Mouse (Mus musculus) neural tube, embryonic 15.5 days (tissue): ENCODE results near the gene Zbtb9. TPM values are rescaled to one million over a fixed set of nuclear protein-coding genes. Genes with fewer than 3 reads are reported as not detected.
"Not testable (repeated sequence)": the region's sequence is repeated elsewhere in the genome, so short reads cannot be mapped to it uniquely, and the experiment has no call there.

Experiments used
- ATAC-seq: fragments of 200-750 bp; cut with Nextera tagmentation; 2 replicates; pipeline ENCODE4 v1.8.0; 2017; ENCODE audit warnings: mild to moderate bottlenecking, moderate TSS enrichment, moderate library complexity; ENCODE audit not compliant: low FRiP score
- H3K27ac ChIP-seq: fragments of 300-500 bp; sonication (generic); replicated peaks from 2 replicates; pipeline ENCODE4 v1.5.1; 2015; ENCODE audit warnings: mild to moderate bottlenecking, inconsistent platforms
- H3K27me3 ChIP-seq: fragments of 300-500 bp; sonication (generic); replicated peaks from 2 replicates; pipeline ENCODE4 v1.6.1; 2015; ENCODE audit warnings: inconsistent platforms
- H3K36me3 ChIP-seq: fragments of 300-500 bp; sonication (generic); 2 replicates; pipeline ENCODE4 v1.6.1; 2015; ENCODE audit warnings: inconsistent platforms
- H3K4me1 ChIP-seq: fragments of 300-500 bp; sonication (generic); 2 replicates; pipeline ENCODE4 v1.6.1; 2015; ENCODE audit warnings: inconsistent platforms
- H3K4me2 ChIP-seq: fragments of 300-500 bp; sonication (generic); 2 replicates; pipeline ENCODE4 v1.6.1; 2015; ENCODE audit warnings: inconsistent platforms, mild to moderate bottlenecking, moderate library complexity
- H3K4me3 ChIP-seq: fragments of 300-500 bp; sonication (generic); replicated peaks from 2 replicates; pipeline ENCODE4 v1.5.1; 2015; ENCODE audit warnings: mild to moderate bottlenecking, inconsistent platforms
- H3K9ac ChIP-seq: fragments of 300-500 bp; sonication (generic); replicated peaks from 2 replicates; pipeline ENCODE4 v1.6.1; 2015; ENCODE audit warnings: mild to moderate bottlenecking, inconsistent platforms
- H3K9me3 ChIP-seq: fragments of 300-500 bp; sonication (generic); replicated peaks from 2 replicates; pipeline ENCODE4 v1.6.1; 2016; ENCODE audit warnings: inconsistent platforms
- WGBS: fragments of 180-500 bp; shearing (Covaris S2); methylation state at CpG from one replicate; pipeline ENCODE4 v1.1.7; 2015; ENCODE audit warnings: mixed read lengths; 5-methylcytosine and 5-hydroxymethylcytosine counted together
- polyA plus RNA-seq: library from polyadenylated mRNA; unstranded; fragments of >200 nt; fragmentation: Nextera tagmentation; extraction: Ambion mirVana; gene quantifications from 2 replicates; pipeline ENCODE4 v1.2.1, GENCODE M21; 2015

Zbtb9 gene
- polyA plus RNA-seq = 15.9 and 16.0 TPM in 2 replicates

DNA sequence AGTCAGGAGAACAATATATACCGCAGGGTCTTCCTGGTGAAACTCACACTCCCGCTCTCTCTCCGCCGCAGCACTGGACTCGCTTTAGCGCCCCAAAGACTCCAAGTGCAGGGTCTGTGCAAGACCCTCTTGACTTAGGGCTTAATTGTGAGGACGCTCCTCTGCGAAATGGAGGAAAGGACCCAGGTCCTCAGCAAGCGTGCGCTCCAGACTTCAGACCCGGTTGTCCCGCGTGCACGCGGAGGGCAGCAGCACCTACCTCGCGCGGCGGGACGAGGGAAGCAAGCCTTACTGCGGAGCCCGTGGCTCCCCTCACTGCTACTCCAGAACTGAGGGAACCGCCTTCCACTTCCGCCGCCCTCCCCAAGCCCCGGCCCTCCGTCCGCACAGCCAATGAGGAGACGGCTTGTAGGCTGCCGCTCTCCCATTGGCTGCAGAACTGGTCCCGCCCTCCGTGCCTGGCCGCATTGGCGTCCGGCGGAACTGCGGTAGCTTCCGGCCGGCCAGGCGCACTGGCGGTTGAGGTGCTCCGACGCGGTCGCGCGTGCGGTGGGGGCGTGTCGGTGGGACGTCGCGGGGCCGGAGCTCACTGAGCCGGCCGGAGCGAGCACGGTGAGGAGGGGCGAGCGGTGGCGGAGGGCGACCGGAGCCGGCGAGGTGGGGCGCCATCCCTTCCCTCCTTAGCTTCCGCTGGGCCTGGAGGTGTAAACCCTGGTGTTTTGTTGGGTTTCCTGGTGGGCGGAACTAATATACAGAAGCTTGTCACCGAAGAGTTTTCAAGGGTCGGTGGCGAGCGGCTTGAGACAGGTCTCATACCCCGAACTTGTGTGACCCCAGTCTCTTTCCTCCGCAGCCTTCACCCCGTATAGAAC, at the start of gene Zbtb9:
TSS of gene Zbtb9 (plus strand) at position 465 of the 872 bp plus-strand sequence.
- WGBS = under 1% methylated on average over 74 of the region's 75 CpGs
- peak within 1 kb of the TSS; percentile 86 for H3K27ac ChIP-seq
- H3K9me3 ChIP-seq = no peaks in the 10 kb centered on the region
- ATAC-seq = peak; percentile 98
- peaks cover 45% of the 10 kb centered on the region for H3K36me3 ChIP-seq
- H3K27me3 ChIP-seq = no peaks in the 10 kb centered on the region
- H3K4me3 ChIP-seq = peak within 1 kb of the TSS; percentile 93
- peak within 1 kb of the TSS; percentile 94 for H3K4me2 ChIP-seq
- peaks cover 56% of the 10 kb centered on the region for H3K4me1 ChIP-seq
- peak within 1 kb of the TSS; percentile 78 for H3K9ac ChIP-seq

DNA sequence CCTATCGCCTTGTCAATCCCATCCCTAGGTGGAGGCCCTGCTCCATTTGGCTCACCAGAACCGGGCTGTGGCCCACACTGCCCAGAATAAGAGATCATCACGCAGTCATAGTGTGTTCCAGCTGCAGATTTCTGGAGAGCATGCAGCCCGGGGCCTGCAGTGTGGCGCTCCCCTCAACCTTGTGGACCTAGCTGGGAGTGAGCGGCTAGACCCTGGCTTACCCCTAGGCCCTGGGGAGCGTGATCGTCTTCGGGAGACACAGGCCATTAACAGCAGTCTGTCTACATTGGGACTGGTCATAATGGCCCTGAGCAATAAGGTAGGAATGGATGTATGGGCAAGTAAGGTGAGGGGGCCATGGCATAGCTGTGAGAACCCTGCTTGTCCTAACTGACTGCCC, 47.6 kb upstream of the Zbtb9 start:
- H3K36me3 ChIP-seq, H3K27ac ChIP-seq, H3K9ac ChIP-seq, H3K4me2 ChIP-seq, H3K9me3 ChIP-seq, H3K4me3 ChIP-seq, H3K4me1 ChIP-seq, ATAC-seq, H3K27me3 ChIP-seq: not testable (repeated sequence)
- WGBS = 97% methylated on average over 9 of the region's 9 CpGs

DNA sequence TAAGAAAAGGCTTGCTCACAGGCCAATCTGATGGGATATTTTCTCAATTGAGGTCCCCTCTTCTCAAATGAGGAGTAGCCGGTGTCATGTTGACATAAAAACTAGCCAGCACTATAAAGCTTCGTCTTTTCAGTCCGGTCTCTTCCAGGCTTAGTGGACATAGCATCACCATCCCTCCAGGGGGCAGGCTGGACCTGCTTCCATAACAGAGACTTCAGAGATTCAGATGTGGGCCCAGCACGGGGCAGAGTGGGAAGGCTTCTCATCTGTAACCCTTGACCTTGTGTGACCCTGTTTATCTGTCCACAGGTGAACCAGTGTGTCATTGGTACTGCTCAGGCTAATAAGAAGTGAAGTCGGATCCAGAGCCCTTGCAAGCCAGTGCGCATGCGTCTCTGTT, 41.2 kb upstream of the Zbtb9 start:
- 66% methylated on average over 7 of the region's 7 CpGs for WGBS
- ATAC-seq, H3K27me3 ChIP-seq, H3K9me3 ChIP-seq, H3K4me2 ChIP-seq, H3K9ac ChIP-seq, H3K4me3 ChIP-seq: not testable (repeated sequence)
- Histone ChIP-seq H3K4me1 (peaks cover 29% of the 10 kb centered on the region), H3K36me3 (peaks cover 21% of the 10 kb centered on the region), H3K27ac (peak overlapping the region; percentile 92; the same call in 1 of the 2 replicates)

DNA sequence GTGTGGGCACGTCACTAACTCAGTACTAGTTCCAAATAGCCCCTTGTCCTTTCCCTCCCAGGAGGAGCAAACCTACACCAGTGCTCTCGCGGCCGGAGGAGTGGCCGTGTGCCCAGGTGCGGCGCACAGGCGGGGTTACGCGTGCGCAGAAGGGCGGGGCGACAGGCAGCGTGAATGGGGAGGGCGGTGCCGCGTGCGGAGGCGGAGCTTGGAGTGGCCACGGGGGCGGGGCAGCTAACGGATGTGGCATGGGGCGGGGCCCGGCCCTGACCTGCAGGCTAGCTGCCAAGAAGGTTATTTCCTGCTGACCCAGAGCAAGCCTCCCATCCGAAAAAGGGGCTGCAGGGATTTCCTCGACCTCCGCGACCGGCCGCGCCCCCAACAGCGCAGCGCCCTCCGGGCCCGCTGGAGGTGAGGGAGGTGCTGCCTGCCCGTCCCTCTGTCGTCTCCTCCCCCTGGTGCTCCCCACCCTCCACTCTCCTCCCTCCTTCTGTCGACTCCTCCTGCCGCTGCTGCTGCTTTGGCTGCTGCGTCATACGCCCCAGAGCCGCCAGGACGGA, 40.0 kb upstream of the Zbtb9 start, which contains the start of gene Phf1:
TSS of gene Phf1 (plus strand) at position 214 of the 560 bp plus-strand sequence.
- H3K4me2 ChIP-seq = peak within 1 kb of the TSS; percentile 69
- H3K9ac ChIP-seq = peak within 1 kb of the TSS; percentile 84
- peaks cover 25% of the 10 kb centered on the region for H3K36me3 ChIP-seq
- WGBS = under 1% methylated on average over 42 of the region's 43 CpGs
- peak; percentile 87 for ATAC-seq
- peak within 1 kb of the TSS; percentile 60 for H3K4me3 ChIP-seq
- no peaks in the 10 kb centered on the region for H3K27me3 ChIP-seq
- H3K9me3 ChIP-seq = no peaks in the 10 kb centered on the region
- peaks cover 37% of the 10 kb centered on the region for H3K4me1 ChIP-seq
- H3K27ac ChIP-seq = peak within 1 kb of the TSS; percentile 92

DNA sequence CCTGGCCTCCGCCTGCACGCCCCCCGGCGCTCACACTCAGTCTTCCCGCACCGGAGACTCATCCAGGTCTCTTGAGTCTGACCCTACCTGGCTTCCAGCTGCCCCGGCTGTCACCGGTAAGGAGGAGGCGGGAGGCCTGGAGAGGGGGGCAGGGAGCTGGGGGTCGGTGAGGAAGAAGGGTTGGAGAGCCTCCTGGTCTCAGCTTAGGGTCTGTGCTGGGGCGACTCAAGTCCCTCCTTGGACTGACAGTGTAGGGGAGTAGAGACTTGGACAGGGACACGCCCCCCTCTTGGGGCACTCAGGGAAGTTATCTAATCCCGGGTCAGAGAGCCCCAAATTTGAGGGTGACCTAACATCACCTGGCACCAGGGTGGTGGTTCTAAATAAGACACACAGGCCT, 39.5 kb upstream of the Zbtb9 start:
- Histone ChIP-seq H3K27me3 (no peaks in the 10 kb centered on the region), H3K9ac (peak overlapping the region; percentile 84), H3K36me3 (peaks cover 25% of the 10 kb centered on the region), H3K4me1 (peaks cover 42% of the 10 kb centered on the region), H3K4me2 (peak overlapping the region; percentile 69), H3K9me3 (no peaks in the 10 kb centered on the region), H3K4me3 (peak overlapping the region; percentile 60), H3K27ac (peak overlapping the region; percentile 92)
- 10% methylated on average over 13 of the region's 13 CpGs for WGBS
- peak; percentile 34 for ATAC-seq

DNA sequence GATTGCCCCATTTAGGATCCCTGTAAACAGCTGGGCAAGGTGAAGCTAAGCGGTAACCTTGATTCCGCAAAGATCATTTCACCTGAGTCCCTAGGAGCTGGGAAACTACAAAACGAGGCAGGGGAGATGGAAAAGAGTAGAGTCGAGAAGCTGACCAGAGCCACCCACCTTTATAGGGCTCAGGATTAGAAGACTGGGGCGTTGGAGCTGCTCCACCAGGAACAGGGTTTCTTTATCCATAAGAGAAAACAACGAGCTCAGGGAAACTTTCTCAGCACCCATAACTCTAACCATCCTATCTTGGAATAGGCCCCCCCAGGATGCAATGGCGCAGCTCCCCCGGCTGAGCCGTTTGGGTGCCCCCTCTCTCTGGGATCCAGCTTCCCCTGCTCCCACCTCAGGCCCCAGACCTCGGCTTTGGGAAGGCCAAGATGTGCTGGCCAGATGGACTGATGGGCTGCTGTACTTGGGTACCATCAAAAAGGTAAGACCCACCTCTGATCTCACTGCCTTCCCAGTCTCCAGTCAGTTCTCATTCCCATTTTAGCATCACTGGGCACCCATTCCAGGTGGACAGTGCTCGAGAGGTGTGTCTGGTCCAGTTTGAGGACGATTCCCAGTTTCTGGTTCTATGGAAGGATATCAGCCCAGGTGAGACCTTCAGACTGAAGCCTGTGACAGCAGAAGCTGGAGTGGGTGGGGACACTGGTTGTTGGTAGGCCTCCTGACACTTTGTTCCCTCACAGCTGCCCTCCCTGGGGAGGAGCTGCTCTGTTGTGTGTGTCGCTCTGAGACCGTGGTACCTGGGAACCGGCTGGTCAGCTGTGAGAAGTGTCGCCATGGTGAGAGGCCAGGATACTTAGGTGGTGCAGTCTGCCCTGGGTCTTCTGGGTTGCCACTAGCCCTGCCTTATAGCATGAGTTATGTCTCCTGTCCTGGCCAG, 38.8 kb upstream of the Zbtb9 start:
- peak overlapping the region; percentile 60 for H3K4me3 ChIP-seq
- H3K9me3 ChIP-seq = no peaks in the 10 kb centered on the region
- H3K4me1 ChIP-seq = peaks cover 49% of the 10 kb centered on the region
- H3K27ac ChIP-seq = no peak overlapping the region
- peak overlapping the region; percentile 69 for H3K4me2 ChIP-seq
- 82% methylated on average over 16 of the region's 16 CpGs for WGBS
- H3K9ac ChIP-seq = peak overlapping the region; percentile 84
- H3K36me3 ChIP-seq = peaks cover 23% of the 10 kb centered on the region
- no peak for ATAC-seq
- no peaks in the 10 kb centered on the region for H3K27me3 ChIP-seq

DNA sequence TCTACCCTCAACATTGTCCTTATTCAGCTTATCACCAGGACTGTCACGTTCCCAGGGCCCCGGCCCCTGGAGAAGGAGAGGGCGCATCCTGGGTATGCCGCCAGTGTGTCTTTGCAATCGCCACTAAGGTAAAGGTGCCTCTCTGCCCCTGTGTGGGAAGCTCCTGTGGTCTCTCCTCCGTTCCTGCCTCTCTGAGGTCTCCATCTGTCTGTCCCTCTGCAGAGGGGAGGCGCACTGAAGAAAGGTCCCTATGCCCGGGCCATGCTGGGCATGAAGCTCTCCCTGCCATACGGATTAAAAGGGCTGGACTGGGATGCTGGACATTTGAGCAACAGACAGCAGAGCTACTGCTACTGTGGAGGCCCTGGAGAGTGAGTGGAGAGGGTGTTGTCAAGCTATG, 37.9 kb upstream of the Zbtb9 start:
- Histone ChIP-seq H3K9me3 (no peaks in the 10 kb centered on the region), H3K4me1 (peaks cover 52% of the 10 kb centered on the region), H3K27ac (no peak overlapping the region), H3K9ac (0 out of 2 replicates have a peak overlapping the region, but pooled peaks have one; percentile 84), H3K4me2 (no peak overlapping the region), H3K4me3 (no peak overlapping the region), H3K27me3 (no peaks in the 10 kb centered on the region), H3K36me3 (peaks cover 22% of the 10 kb centered on the region)
- WGBS = 88% methylated on average over 9 of the region's 9 CpGs
- ATAC-seq = no peak

DNA sequence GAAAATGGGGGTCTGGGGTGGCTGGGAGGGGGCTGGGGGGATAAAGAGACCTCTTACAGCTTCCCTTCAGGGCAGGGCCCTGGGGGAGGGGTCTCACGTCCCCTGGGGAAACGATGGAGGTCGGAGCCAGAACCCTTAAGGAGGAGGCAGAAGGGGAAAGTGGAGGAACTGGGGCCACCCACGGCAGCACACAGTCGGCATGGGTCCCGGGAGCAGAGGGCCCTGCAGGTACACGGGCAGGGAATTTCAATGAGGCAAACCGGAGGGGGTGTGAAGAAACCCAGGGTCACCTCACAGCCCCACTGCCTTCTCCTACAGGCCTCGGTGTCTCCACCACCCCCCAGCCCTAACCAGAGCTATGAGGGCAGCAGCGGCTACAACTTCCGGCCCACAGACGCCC, 36.5 kb upstream of the Zbtb9 start:
- Histone ChIP-seq H3K27ac (no peak overlapping the region), H3K9ac (no peak overlapping the region), H3K27me3 (no peaks in the 10 kb centered on the region), H3K9me3 (no peaks in the 10 kb centered on the region), H3K4me3 (no peak overlapping the region), H3K36me3 (peaks cover 22% of the 10 kb centered on the region), H3K4me2 (no peak overlapping the region), H3K4me1 (peaks cover 62% of the 10 kb centered on the region)
- 91% methylated on average over 12 of the region's 12 CpGs for WGBS
- ATAC-seq = no peak

DNA sequence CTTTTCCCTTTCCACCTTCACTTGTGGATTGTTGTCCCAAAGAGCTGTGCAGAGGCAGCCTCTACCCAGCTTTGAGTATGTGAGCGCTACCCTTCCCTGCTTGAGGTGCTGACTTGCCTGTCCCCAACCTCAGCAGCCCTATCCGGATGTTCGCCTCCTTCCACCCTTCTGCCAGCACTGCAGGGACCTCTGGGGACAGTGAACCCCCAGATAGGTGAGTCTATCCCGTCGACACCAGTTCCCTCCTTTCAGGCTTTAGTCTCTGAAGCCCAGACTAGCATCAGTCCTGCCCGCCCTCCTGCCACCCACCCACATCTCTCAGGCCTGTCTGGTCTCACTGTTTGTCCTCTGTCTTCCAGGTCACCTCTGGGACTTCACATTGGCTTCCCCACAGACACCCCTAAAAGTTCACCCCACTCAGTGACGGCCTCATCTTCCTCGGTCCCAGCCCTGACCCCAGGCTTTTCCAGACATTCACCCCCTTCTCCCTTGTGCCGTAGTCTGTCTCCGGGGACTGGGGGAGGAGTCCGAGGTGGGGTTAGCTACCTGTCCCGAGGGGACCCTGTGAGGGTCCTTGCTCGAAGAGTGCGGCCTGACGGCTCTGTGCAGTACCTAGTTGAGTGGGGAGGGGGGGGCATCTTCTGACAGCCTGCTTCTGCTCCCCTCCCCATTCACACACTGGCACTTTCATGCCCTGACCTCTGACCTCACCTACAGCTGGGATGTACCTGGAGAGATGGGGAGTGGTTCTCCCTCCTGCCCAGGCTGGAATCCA, 35.9 kb upstream of the Zbtb9 start:
- no peak overlapping the region for H3K9ac ChIP-seq
- no peak for ATAC-seq
- H3K4me3 ChIP-seq = no peak overlapping the region
- H3K4me2 ChIP-seq = no peak overlapping the region
- peaks cover 22% of the 10 kb centered on the region for H3K36me3 ChIP-seq
- H3K27ac ChIP-seq = no peak overlapping the region
- 88% methylated on average over 15 of the region's 15 CpGs for WGBS
- H3K9me3 ChIP-seq = no peaks in the 10 kb centered on the region
- H3K4me1 ChIP-seq = peaks cover 65% of the 10 kb centered on the region
- no peaks in the 10 kb centered on the region for H3K27me3 ChIP-seq

DNA sequence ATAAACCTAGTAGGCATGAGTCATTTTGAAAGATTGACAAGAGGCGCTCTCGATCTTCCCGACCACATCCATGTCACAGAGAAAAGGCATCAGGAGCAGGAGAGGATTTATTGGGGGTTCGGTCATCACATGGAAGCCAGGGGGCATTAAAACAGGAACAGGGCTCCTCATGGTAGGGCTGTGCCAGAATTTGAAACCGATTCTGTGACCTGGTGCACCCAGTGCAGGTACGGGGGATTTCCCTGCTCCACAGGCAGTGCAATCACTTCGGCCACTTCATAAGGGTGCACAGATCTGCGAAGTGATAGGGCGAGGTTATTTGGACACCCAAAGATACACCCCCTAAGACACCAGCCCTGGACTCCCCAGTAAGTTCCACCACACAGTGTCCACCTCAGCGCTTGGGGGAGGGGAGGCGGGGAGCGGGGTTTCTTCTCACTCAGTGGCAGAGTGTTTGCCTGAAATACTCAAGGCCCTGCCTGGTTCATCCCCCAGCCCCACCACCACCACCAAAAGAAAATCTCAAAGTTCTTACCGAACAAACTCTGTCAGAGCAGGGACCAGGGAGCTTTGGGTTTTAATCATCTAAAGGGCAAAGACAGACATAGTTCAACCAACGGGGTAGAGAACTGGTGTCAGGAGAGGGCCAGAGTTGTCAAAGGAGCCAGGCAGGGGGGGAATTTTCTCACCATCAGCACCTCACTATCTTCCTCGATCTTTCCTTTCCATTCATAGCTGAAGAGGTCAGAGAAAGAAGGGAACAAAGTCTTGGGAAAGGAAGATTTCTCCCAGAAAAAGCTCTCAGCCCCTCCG, 34.9 kb upstream of the Zbtb9 start:
- Histone ChIP-seq H3K9me3 (no peaks in the 10 kb centered on the region), H3K27ac (peak overlapping the region; percentile 95; the same call in 1 of the 2 replicates), H3K4me3 (peak overlapping the region; percentile 65), H3K4me2 (peak overlapping the region; percentile 97), H3K36me3 (peaks cover 22% of the 10 kb centered on the region), H3K4me1 (peaks cover 68% of the 10 kb centered on the region), H3K9ac (peak overlapping the region; percentile 57), H3K27me3 (no peaks in the 10 kb centered on the region)
- WGBS = 65% methylated on average over 16 of the region's 16 CpGs
- no peak for ATAC-seq
